Mouse (Mus musculus): Measurements from ENCODE around the gene Arhgap17.

Gene Arhgap17

DNA sequence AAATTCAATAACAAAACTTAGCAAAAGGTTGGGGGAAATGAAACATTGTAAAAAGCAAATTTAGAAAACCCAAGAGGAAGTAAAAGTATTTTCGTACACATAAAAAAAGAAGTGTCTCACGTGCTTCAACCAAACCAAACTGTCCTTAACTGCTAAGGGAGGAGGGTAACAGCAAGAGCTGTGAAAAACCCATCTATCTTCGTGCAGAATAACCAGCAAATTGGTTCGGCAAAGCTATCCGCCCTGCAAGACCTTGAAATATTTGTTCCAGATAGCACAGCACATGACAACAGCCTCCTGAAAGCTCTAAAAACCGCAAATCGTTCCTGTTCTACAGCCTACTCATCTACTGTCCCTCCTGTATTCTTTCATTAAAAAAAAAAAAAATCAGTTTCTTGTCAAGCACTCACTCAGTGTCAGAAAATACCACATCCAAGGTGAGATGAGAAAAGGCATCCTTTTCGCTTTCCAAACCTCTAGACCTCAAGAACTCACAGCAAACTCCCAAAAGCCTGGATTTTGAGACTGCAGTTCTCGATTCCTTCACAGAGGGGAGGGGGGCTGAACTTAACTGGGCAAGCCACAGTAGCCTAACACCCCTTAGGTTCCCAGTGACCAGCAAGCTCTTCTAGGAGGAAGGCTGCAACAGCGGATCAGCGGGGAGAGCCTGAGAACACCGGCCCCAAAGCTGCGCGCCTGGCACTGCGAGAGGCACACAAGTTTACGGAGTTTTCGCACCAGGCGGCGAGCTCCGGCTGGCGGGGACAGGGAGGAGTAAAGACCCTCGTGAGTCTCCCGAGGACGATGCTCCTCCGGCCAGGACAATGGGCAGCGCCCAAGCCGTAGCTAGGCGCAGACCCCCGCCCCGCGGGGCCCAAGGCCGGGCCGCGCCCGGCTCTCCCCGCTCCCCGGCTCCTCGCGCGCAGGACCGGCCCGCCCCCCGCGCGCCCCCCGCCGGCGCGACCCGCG is 653 bp downstream of the Arhgap17 start:
- in situ Hi-C loops (cut with MseI, MboI), result no loop called here

DNA sequence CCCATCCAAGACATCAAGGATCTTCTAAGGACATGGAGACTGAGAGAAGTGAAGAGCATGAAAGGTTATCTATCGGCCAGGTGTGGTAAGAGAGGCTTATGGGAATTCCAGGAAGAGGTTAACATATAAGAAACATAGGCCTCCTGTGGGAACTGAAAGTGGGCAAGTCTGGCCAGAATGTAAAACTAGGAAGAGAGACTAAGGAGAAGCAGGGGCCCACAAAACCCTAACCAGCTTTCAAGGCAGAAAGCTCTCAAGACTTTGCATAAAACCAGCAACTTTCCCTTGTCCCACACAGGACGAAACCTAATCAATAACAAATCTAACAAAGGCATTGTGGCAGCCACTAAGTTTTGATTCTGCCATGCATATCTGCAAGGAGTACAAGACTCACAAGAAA is 1.5 kb downstream of the Arhgap17 start:
- in situ Hi-C loops (cut with MseI, MboI), result no loop called here

DNA sequence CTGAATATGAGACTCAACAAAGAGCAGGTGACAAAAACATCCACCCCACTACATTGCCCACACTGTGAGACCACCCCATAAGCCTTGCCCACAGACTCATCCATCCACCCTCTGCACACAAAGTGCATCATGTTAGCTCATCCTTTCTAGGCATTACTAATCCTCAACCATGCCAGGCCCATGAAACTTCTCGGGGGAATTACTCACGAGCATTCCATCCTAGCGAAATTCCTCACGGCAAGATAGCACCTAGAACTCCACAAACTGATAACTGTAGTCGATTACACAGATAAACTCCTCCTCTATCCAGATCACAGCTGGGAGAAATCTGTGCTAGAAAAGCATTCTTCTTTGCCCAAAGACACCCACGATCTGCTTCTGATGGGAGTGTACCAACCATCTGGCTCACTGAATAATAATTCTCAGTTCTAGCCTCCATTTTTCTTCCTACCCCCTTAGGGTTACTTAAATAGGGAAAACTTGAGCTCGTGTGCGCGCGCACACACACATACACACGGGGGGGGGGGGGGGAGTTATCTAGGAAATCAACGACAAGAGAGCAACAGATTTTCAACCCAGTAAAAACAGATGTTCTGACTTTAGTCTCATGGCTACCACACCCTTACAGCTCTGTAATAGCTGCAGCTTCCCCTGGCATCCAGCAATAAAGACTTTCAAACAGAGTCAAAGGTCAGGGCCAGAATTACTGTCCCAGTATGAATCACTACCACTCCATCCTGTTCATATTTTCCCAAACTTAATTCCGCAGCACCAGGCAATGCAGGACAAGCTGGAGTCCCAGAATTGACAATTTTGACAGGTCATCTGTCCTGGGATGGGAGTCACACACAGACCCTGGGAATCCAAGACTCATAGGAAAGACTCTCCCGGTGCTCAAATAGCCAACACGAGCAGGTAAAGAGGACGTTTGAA is 2.2 kb downstream of the Arhgap17 start:
- in situ Hi-C loops (cut with MseI, MboI), result no loop called here

DNA sequence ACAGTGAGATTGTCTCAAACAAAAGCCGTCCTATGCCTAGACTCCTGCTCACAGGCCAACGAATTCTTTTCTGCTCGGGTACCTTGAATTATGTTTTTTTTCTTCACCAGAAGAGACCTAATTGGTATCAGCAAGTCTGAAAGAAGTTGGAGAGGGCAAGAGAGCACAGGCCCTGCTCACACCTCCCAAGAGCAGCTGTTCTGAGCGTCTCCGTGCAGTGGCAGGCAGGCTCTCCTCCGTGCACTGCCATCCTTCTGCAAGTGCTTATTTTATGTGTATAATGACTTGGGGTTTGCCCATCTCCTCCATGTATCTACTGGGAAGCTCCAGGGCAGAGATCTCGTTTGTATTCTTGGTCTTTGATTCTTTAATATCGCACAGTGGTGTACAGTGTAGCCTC is 2.9 kb downstream of the Arhgap17 start:
- in situ Hi-C loops (cut with MseI, MboI), result no loop called here

DNA sequence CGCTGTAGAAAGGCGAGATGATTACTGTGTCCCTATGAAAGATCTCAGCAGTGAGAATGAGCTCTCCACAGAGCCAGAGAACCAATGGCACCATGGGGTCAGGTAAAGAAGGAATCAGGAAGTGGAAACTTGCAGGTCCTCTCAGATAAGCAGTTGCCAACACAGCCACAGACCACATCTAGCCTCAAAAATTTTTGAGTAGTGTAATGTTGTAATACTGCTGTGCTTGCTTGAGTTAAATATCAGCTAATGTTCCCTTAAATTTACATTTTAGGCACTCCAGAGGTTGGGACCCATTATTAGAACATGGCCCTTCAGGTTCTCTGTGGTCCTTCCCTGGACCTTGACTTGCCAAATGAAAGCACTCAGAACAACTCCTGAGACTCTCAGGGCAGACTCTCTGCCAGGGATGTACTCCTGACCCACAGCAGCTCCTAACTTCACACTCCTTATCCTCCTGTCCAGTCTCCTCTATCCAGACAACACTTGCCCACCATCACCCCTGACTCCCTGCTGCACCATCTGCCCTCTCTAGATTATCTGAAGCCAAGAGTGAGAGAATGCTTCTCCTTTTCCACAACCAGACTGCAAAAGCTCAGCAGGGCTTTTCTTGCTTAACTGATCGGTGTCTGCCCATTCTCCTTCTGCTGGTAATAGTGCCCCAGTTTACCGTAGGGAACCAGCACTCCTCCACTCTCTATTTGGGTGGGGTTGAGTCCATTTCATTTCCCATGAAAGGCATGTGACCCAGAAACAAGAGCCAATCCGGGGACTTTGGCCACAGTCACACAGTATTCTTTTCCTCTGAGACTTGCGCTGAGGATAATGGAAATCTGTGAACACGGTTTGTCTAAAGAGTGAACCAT is 3.6 kb downstream of the Arhgap17 start:
- in situ Hi-C loops (cut with MseI, MboI), result no loop called here

DNA sequence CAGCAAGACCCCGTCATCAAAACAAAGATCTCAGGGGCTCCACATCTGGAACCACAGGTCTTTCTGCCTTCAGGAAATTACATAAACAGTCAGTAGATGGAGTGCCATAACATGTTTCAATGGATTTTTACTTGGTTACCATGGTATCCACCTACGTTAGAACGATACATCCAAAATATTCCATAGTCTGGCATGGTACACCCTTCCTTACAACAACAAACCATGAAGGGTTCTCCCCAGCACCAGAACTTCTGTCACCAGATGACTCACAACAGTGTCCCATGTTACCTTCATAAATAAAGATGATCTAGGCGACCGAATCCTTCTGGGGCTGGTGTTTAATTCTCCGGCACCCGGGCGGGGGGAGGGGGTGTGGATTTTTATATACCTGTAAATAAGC is 5.7 kb downstream of the Arhgap17 start:
- in situ Hi-C loops (cut with MseI, MboI), result no loop called here

DNA sequence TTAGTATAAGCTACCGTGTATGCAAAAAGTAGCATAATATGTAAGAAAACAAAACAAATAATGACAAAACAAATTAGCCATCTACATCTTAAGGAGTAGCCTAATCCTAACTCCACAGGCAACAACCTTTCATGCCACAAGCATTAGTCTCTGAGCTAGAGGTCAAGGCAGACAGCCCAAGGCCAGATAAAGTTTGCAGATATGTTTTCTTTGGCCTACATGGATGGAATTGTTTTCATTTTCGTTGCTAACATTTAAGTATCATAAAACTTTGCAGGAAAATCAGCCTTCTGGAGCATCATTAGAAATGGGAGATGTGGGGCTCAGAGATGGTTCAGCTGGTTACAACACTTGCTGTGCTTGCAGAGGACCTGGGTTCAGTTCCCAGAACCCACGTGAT is 6.9 kb downstream of the Arhgap17 start:
- in situ Hi-C loops (cut with MseI, MboI), result no loop called here

DNA sequence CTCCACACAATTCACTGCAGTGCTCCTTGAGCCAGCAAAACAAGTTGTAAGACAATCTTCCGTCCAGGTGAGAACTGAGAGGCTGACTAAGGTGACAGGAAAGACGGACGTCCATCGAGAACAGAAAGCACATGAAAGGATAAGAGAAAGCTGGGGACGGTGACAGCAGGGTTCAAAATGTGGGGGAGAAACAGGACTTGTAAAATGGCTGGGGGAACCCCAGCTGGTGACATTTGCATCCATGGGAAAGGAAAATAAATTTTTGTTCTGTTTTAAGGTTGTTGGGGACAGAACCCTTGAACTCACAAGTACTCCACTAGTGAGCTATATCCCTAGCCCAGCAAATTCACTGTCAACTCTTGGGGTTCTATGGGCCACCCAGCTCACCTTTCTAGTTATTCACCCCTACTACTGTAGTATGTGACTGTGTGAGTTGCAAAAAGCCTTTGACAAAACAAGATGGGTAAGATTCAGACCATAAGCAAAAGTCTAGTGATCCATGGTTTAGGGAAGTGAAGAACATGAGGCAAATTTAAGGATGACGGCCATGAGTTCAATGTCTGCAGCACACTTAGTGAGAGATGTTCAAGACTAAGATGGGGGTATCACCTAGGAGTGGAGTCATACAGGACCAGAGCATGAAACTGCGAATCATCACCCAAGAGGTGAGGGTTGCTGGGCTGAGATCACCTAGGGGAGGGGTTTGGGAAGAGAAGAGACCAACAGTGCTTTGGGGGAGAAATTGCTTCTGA is 8.3 kb downstream of the Arhgap17 start:
- in situ Hi-C loops (cut with MseI, MboI), result no loop called here

DNA sequence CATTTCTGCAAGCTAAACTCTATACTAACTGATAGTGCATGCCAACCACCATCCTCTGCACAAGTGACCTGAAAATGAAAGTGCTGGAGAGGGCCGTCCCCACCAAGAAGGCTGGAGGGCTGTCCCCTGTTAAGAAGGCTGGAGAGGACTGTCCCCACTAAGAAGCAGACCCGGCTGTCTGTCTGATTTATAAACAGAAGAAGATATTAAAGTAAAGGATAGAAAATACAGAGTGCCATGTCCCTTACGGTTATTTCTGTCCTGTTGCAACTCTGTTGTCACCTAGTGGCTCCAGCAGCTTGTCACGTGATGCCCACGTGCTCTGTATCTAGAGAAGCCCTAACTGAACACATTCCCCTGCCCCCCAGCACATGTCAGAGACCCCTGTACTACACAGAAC is 9.5 kb downstream of the Arhgap17 start:
- in situ Hi-C loops (cut with MseI, MboI), result no loop called here

DNA sequence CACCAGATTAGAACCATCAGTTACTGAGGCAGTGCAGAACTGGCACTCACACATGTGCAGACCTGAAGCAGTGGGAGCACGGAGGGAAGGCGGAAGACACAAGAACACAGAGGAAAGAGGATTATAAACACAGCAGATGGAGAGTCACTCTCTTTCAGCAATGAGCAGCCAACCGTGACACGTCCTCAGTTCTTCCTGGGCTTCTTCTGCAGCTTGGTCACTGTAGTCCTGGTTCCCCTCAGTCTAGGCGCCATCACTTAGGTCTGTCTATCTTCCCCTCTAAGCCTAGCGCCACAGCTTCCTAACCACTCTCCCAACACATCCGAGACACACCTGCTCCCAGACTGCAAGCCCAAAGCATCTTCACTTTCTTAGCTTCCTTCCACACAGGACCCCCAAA is 10.6 kb downstream of the Arhgap17 start:
- in situ Hi-C loops (cut with MseI, MboI), result no loop called here

DNA sequence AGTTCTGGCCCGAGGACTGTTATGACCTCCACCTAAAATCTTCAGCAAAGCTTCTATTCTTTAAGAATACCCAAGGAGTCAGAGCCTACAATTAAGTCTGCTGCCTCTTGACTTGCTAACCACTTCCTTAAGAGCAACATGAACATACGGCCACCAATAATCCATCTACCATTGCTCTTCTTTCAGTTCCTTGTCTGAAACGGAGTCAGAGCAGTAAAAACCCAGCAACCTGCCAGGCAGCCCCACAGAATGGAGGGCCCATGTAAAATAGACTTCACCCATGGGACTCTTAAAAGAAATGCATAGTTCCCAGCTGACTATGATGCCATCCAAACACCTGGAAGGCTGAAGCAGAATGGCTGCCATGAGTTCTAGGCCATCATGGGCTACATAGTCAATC is 13.6 kb downstream of the Arhgap17 start:
- in situ Hi-C loops (cut with MseI, MboI), result no loop called here

DNA sequence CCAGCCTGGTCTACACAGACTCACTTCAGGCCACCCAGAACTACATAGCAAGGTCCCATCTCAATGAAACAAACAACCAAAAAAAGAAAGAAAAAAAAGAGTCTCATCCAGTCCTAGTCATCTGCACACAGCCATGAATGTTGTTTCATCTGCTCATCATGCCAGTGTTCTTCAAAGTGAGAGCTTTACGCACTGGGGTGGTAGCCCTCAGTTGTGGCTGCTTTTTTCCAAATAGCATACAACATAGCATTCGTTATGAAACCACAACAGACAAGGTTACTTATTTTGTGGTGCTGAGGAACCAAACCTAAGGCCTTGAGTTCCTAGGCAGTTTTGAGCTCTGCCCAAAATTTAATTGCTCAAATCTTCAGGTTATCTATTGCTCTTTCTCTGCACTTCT is 14.9 kb downstream of the Arhgap17 start:
- in situ Hi-C loops (cut with MseI, MboI), result no loop called here

DNA sequence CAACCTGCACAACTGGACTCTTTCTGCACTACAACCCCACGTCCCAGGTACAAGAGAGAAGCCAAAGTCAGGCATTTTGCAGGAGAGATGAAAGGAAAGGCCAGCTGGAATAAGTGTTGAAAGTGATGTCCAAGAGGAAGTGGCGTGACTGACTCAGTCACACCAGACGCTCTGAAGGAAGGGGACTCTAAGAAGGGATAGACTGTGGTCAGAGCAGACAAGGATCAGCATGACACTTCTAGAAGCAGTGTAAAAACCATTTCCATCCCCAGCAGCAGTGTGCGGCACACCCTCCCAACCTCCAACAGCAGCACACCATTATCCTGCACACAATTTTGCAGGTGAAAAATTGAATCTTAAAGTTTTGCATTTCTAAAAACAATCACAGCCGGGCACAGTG is 15.3 kb downstream of the Arhgap17 start:
- in situ Hi-C loops (cut with MseI, MboI), result no loop called here

DNA sequence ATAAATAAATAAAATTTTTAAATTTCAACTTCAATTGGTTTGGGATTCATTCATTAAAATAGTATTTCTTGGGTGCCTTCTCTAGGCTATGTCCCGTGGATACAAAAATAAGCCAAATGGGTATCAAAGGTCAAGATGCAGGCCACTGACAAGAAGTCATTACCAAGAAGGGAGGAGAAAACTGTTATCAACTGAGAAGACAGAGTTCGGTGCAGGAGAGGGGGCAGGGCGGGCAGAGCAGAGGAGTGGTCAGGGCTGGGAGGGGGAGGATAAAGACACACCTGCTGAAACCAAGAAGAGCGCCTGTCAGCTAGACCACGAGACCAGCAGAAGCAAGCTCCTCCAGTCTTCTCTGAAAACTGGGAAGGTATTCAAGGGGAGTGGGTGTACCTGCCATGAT is 15.8 kb downstream of the Arhgap17 start:
- in situ Hi-C loops (cut with MseI, MboI), result no loop called here

DNA sequence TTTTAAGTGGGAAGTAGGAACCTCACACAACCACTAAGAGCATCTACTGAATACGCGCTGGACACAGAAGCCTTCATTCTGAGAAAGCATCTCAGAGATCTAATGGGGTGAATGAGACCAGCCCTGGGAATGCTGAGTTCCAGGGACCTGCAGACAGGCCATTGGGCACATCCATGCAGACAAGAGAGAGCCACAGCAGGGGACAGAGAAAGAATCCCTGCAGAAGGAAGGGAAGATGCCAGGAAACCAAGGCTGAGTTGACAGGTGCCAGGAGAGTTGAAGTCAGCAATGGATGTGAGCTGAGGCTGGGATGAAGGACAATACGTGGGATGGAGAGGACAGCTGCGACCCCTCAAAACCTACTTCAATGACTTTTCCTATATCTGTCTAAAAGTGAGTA is 16.6 kb downstream of the Arhgap17 start:
- in situ Hi-C loops (cut with MseI, MboI), result no loop called here

DNA sequence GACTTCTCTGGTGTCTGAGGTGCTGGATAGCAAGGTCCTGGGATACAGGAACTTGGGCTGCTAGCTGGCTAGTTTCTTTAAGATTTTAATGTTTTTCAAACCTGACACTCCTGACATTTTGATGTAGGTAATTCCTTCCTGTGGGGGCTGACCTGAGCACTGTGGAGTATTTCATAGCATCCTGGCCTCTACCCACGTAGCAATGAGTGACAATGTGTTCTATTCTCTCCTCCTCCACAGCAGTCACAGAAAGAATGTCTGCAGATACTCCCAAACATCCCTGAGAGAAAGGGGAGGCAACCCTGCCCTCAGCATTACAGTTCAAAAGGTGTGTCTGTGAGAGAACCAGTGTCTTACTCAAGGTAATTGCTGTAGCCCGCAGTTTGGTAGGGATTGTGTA is 19.5 kb downstream of the Arhgap17 start:
- in situ Hi-C loops (cut with MseI, MboI), result no loop called here

DNA sequence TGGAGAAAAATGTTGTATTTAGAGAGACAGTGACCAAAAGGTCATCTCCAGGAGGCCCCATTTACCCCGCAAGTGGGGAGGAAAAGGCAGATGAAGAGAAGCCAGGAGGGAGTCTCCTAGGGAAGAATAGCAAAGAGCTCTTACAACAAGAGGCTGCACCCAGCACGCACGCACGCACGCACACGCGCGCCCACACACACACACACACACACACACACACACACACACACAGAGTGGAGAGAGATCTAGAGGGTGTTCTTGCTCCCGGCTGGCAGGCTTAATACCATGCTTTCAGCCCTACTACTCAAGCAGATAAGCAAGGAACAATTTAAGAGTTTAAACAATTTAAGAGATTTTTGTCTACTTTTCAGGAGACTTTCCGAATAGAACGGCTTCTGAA is 19.9 kb downstream of the Arhgap17 start:
- in situ Hi-C loops (cut with MseI, MboI), result no loop called here

DNA sequence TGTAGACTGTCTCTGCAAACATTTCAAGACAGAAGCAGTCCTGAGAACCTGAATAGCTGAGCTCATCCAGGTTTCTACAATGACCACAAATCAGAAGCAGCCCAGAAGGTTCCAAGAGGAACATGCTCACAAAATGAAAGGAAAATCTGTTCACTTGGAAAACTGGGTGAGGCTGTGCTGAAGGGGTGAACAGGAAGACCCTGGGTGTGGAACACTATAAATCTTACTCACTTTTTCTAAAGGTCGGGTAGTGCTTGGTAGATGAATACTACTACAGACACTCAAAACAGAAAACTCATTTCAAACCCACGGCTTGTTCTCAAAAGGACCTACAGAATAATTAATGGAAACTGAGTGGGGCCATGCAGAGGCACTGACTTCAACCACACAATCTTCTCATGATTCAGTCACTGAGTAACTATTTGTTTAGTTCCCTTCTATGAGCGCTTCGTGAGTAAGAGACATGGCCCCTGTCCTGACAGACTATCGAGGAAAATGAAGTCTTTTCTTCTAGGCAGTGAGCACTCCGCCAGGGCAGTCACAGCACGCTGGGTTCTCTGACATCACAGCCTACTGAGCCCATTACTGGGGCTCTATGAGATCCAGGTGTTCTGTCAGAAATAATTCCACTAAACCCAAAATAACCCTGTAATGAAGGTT is 23.0 kb downstream of the Arhgap17 start:
- in situ Hi-C loops (cut with MseI, MboI), result no loop called here

DNA sequence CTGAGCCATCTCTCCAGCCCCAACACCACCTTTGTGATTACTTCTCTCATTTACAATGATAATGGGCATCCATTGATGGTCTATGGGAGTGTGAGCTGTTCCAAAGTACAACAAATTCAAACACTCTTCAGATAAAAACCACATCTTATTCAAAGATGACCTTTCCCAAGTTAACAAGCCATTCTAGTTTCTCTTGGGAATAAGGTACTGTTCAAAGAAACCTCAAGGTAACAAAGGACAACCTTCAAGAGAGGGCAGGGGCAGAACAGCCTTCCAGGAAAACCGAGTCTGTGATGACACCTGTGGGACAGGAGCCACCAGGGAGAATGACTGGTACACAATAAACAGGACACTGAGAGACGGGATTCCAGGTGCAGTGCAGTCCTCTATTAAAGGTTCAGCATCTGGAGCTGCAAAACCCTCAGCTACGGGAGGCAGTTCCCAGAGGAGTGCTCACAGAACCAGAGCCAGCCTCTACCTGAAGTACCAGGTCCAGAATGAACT is 24.6 kb downstream of the Arhgap17 start:
- in situ Hi-C loops (cut with MseI, MboI), result no loop called here
